Mouse (Mus musculus): ENCODE results near the gene Olfr1396.
"Not testable (repeated sequence)": the region's sequence is repeated elsewhere in the genome, so short reads cannot be mapped to it uniquely, and the experiment has no call there.

The Olfr1396 gene

DNA sequence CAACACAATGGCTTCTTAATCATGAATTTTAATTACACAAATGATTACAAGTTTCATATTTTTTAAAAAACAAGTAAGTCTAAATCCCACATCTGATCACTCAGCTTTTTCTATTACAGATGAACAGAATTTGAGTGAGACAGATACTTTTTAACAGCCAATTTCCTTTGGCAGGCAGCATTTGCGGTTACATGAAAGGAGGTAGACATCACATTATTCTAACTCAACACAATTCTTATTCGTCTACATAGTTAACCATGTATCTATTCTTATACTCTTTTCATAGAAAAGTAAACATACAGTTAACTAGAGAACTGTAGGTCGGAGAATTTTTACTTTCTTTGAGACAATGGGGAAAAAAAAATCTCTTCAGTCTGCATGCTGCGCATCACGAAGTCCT, 24.1 kb downstream of the Olfr1396 start:
- no peak for DNase-seq (ENCODE audit: low read depth, low spot score)

DNA sequence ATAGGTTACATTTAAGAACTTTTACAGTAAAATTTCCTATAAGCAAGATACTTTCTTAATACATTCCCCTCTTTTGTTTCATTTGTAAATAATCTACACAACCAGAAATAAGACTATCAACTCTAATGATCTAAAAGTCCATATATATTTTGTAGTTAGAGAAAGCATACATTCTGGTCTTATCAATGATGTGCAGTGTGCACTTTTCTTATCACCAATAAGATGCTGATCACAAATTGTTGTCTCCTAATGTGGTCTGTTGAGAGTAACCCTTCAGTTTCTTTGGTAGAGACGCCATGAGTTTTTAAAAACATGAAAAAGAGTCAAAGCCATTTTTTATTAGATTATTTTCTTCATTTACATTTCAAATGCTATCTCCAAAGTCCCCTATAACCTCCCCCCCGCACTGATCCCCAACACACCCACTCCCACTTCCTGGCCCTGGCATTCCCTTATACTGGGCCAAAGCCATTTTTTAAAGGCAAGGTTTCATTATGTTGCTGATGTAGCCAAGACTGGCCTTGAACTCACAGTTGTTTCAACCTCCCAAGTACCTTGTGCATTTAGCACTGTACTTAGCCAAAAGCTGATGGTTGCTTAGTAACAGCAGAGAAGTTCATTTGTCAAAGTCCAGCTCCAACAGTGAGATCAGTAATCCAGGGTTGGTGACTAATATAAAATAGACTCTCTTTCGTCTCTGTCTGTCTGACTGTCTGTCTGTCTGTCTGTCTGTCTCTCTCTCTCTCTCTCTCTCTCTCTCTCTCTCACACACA, 24.8 kb downstream of the Olfr1396 start:
- no peak for DNase-seq (ENCODE audit: low read depth, low spot score)

DNA sequence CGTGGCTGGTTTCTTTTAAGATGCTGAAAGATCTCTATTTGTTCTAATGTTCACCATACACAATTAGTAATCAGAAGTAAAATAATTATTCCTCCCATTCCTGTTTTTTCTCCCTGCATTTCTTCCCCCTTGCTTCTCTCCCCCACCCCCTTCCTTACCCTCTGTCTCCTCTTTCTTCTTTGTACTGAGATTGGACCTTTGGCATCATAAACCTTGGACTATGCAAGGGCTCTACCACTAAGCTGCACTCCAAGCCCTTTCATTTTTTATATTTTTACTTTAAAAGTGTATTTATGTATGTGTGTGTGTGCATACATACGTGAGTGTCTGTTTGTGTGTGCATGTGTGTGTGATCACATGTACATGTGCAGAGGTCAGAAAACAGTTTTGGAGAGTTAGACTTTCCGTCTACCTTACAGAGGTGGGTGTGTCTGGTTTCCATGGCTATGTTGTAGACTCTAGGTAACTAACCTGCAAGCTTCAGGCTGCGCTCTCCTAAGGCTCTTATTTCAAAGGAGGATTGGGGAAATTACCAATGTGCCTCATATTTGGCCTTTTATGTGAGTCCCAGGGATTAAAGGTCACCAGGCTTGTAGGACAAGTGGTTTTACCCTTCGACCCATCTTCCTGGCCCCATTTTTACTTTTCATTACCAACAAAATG, 25.6 kb downstream of the Olfr1396 start:
- no peak for DNase-seq (ENCODE audit: low read depth, low spot score)

DNA sequence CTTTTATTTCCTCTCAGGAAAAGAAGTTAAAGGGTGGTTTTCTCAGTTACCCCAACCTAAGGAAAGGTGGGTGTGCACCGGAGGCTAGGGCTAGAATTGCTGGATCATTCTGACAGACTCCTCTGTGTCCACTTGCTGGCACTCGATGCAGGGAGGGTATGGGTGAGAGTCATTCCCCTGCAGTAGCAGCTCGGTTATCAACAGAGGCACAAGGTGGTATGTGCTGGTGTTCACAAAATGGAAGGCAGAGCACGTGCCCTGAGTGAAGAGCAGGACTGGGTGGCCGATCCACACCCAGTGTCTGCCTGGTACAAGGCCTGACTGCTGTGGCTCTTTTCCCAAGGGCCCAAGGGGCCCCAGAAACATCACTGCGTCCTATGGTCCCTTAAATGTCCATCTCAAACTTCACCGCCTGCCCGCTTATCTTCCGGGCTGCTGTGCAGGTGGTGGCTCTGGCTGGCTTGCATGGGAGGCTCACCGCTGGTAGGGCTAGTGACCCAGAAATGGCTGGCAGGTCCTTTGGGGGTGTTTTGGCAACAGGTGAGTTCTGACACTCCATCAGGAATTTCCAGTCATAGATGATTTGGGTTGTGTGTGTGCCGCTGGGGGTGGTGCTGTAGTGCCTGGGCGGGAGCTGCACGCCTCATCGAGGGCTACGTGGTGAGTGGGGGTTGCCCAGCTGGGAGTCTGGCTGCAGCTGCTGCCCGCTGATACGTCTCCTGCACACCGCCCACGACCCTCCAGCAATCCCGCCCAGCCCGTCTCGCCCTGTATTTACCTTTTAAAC, 26.7 kb downstream of the Olfr1396 start:
- no peak for DNase-seq (ENCODE audit: low read depth, low spot score)

DNA sequence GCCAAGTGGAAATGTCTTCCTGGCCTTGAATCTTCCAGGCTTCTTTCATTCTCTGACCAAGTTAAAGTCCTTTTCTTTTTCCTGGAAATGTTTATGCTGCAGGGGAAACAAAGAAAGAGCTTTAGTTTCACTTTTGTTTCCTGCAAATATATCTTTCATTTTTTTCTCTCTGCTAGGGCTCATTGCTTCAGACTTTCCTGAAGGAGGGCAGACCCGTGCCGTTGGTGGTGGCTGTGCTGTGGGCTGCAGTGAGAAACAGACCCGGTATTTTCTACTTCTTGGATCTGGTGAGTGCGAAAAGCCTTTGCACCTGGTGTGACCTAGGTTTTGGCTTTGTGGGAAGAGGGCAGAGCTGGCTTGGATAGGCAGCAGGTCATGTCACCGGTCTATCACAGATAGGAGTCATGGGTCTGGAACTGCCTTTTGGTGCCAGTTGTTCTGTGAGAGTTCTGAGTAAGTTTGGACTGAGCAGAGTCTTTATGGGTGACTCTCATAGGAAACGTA, 27.8 kb downstream of the Olfr1396 start:
- DNase-seq (ENCODE audit: low read depth, low spot score) = no peak

DNA sequence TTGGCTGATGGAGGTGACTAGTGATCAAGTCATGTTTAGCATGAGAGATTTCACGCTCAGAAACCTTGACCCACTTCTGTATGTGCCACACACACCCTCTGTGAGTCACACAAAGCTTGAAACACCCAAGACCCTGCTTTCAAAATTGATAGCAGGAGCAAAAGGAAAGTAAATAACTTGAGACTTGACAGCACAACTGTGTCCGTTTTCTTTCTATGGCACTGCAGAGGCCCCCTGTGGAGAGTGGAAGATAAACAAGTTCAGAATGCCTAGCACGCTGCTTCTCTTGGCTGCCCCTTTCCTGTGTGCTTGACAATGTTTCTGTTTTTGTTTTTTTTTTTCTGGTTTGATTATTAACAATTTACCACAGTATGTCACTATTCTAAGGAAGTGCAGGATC, 29.8 kb downstream of the Olfr1396 start:
- no peak for DNase-seq (ENCODE audit: low read depth, low spot score)

DNA sequence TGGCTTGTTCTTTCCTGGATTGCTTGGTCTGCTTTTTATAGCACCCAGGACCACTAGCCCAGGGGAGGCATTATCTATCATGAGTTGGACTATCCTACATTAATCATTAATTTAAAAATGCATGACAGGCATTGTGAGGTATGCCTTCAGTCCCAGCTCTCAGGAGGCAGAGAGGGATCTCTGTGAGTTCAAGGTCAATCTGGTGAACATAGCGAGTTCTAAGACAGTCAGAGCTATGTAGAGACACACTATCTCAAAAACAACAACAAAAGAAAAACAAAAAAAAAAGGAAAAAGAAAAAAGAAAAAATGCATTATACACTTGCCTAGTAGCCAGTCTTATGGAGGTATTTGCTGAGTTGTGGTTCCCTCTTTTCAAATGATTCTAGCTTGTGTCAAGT, 30.3 kb downstream of the Olfr1396 start:
- DNase-seq (ENCODE audit: low read depth, low spot score) = no peak

DNA sequence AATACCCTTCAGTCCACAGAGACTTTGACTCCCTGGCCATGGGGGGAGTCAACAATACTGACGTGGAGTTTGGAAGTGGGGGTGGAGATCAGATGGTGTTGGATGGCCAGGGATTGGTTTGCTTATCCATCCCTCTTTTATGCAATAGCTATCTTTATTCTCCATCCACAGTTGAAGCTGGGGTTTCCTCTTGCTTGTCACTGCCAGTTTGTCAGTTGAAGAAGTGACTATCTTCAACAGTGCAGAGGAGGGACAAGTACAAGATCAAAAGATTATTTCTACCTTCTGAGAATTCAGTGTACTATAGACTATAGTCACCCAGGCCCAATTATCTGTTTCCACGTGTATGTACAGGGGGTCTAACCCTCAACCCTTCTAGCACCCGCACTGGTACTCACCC, 30.9 kb downstream of the Olfr1396 start:
- DNase-seq (ENCODE audit: low read depth, low spot score) = no peak

DNA sequence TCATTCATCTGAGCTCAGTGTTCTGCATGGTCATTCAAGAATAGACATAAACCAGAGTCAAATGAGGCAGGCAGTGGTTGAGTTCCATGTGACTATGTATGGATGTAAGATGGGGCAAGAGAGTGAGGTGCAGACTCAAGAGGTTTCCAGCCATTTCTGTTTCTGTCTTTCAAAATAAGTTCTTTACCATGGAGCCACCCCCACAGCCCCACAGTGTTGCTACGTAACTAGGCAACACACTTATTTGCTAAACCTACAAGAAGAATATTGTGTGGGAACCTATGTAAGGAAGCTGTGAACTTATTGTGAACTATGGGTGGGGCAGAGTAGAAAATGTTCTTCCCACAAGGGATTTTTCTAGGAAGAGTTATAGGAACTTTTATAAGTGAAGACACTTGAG, 31.5 kb downstream of the Olfr1396 start:
- DNase-seq (ENCODE audit: low read depth, low spot score) = no peak

DNA sequence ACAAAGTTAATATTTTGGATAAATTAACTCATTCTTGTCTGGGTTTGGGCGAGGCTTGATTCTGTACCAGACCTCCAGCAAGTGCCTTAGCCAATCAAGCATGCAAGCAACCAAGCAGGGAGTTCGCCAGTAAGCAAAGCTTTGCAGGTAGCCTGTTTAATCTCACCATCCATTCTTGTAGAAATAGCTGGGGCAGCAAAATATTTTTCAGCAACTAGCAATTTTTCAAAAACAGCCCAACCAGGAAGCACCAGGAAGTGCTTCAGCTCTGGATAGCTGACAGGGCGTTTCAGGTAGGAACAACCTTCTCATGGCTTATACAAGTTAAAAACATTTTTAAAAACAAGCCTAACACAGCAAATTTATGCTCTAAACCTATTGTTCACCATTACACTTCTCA, 32.8 kb downstream of the Olfr1396 start:
- DNase-seq (ENCODE audit: low read depth, low spot score) = no peak

DNA sequence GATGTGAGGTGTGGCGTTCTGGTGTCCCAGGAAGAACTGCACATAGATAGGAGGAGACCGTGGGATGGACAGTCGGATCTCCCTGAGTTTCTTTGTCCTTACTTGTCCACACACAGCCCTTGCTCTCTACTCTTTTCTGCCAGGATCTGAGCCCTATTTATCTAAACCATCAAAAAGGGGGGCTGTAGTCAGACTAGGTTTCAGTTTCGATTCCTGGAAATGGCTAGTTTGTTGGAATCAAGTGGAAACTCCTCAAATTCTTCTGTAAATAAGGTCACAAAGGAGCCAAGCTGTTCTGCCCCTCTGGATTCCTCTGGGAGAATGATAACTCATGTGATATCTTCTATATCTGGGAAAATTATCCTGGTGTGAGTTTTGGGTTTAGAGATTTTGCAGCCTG, 33.3 kb downstream of the Olfr1396 start:
- no peak for DNase-seq (ENCODE audit: low read depth, low spot score)

DNA sequence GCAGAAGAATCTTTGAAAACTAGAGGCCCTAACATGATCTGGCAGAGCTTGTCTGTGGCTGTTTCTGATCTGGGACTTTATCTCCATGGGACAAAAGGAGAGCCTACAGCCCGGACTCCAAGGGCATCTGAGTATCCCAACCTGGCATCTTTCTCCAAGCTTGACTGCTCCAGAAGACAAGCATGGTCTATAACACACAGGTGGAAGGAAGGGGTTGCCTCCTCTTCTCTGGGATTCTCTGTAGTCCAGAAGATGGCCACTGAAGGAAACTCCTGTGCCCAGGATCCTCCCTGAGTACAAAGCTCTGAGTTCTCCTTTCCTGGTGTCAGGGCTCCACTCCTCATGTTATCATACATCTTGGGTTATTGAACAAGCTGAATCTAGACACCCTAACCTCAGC, 34.0 kb downstream of the Olfr1396 start:
- DNase-seq (ENCODE audit: low read depth, low spot score) = no peak

DNA sequence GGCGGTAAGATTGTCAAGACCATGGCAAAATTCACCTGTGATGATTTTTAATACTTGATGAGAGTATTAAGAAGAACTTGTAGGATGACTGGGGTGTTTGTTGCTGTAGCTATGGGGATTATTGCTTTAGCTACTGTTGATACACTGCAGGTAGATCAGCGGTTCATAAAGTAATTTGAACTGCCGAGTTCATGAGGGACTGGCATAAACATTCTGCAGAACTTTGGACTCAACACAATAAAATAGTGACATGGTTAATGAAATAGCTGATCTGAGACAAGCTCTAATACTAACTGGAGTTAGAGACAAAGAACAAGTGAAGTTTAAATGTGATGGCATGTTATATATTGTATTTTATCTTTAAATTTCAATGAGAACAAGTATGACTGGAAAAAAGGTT, 36.0 kb downstream of the Olfr1396 start:
- DNase-seq (ENCODE audit: low read depth, low spot score) = no peak

DNA sequence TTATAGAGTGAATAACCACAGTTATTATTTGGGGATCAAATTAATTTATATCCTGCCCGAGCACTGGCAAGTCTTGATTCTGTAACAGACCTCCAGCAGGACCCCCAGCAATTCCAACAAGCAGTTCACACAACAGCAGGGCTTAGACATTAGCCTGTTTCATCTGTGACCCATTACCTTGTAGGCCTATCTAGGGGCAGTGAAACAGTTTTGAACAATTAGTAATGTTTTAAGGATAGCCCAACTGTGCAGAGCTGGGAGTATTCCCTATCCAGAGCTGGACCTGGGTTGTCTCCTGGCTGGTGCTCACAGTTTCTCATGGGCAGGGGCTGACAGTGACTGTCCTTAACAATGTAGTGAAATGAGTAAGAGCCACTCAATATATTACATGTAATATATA, 37.7 kb downstream of the Olfr1396 start:
- DNase-seq (ENCODE audit: low read depth, low spot score) = no peak

DNA sequence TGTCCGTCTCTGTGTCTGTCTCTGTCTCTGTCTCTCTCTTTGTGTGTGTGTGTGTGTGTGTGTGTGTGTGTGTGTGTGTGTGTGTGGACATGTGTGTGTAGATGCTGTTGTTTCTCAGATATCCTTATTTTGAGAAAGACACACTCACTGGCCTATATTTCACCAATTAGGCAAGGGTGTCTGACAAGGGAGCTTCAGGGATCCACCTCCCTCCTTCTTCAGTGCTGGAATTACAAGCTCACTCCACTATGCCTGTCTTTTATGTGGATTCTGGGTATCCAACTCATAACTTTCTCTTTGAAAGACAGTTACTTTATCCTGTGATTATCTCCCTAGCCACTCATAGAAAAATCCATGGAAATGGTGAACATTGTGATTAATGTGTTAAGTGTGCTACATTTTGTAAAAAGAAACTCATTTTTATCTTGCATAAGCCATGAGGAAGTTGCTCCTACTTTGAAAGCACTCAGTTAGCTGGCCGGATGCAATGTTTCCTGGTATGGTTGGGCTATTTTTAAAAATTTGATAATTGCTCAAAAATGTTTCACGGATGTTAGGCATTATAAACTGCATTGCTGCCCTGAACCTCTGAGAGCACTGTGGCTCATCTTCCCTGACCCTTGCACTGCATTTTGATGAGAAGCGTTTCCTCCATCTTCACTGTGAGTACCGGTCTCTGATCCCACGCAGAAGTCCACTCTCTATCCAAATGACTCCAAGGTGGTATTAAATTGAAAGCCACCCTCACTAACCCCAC, 38.5 kb downstream of the Olfr1396 start, which contains the start of gene Ifi47:
Ifi47 (plus strand) TSS at position 587 of the 757 bp plus-strand sequence.
- DNase-seq (ENCODE audit: low read depth, low spot score) = not testable (repeated sequence)

DNA sequence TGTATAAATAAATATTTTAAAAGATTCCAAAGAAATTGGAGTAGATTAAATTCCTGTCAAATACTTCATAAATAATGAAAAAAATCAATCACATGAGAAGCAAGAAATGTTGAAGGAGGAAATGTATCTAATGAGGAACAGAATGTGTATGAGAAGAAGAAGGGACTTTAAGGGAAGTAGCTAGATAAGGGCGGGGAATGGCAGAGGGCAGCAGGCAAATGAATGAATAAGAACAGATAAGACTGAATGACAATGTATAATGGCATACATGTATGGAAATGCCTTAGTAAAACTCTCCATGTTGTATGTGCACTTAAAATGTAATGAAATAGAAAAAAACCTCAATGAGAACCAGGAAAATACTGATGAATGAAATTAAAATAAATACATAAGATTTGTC, 46.3 kb downstream of the Olfr1396 start:
- DNase-seq (ENCODE audit: low read depth, low spot score) = no peak

DNA sequence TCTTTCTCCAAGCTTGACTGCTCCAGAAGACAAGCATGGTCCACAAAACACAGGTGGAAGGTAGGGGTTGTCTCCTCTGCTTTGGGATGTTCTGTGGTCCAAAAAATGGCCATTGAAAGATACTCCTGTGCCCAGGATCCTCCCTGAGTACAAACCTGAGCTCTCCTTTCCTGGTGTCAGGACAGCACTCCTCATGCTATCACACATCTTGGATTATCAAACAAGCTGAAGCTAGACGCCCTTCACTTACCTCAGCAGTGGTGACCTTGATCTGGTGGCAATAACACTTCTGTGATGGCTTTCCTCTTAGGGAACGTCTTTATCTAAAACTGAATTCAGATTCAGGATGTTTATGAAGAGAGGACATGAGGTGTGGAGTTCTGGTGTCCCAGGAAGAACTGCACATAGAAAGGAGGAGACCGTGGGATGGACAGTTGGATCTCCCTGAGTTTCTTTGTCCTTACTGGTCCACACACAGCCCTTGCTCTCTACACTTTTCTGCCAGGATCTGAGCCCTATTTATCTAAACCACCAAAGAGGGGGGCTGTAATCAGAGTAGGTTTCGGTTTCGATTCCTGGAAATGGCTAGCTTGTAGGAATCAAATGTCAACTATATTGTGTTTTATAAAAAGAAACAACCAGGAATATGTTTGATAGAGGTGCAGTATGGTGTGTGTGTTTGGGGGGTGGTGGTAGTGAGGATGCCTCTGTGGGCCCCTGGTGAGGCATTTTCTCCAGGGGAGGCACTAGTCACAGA, 50.8 kb downstream of the Olfr1396 start, which contains the start of gene Tgtp2:
Tgtp2 (minus strand) TSS at position 494 of the 757 bp plus-strand sequence.
- not testable (repeated sequence) for DNase-seq (ENCODE audit: low read depth, low spot score)

DNA sequence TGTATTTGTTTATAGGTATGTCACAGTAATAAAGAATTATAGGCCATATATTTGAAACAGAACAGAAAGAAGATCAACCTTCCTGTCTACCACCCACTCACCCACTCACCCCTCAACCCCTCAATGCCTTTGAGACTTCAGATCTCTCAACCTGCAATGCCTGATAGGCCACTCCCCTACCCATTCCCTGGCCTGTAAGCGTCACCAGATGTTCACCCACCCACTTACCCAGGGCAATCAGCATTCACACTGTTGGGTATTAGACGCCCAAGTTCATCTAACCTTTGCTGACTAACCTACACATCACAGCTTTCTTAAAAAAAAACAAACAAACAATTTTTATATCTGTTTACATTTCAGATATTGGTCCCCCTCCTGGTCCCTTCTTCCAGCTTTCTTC, 52.8 kb downstream of the Olfr1396 start:
- DNase-seq (ENCODE audit: low read depth, low spot score) = not testable (repeated sequence)

DNA sequence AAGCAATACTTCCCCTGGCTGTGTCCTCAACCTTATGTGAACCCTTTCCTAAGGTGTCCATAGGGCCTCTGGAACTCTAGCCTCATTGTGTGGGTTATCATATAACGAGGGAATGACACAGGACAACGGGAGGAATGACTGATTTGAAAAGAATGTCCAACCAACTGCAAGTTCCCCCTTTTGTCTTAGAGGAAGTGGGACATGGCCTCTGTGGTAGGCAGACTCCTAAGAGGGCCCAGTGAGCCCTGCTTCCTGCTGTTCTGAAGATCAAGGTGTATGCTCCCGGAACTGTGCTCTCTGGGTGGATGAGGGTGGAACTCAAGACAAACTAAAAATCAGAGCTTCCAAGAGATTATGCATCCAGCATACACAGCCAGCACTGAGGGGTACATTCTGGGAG, 54.6 kb downstream of the Olfr1396 start:
- not testable (repeated sequence) for DNase-seq (ENCODE audit: low read depth, low spot score)
